Mouse (Mus musculus) kidney, adult 11 months (tissue): Measurements from ENCODE around the gene Rbpms2.
"Not testable (repeated sequence)": the region's sequence is repeated elsewhere in the genome, so short reads cannot be mapped to it uniquely, and the experiment has no call there.

Experiments
- DNase-seq: peaks from one replicate; pipeline ENCODE4 v3.0.0; 2022

Rbpms2 gene

GRCm38 (mm10) chr9:65621666-65622065, 7.8 kb upstream of the Rbpms2 start:
- peak; percentile 89 for DNase-seq

GRCm38 (mm10) chr9:65622826-65623225, 6.6 kb upstream of the Rbpms2 start:
- no peak for DNase-seq

GRCm38 (mm10) chr9:65624266-65624665, 5.2 kb upstream of the Rbpms2 start:
- DNase-seq: no peak

- DNase-seq: peak; percentile 77
Observed at GRCm38 (mm10) chr9:65629767-65630630, 551 bp downstream of the Rbpms2 start.

- DNase-seq: peak; percentile 69
Observed at GRCm38 (mm10) chr9:65630631-65631353, 1.3 kb downstream of the Rbpms2 start.

GRCm38 (mm10) chr9:65631354-65632021, 2.0 kb downstream of the Rbpms2 start:
- DNase-seq: peak; percentile 24

GRCm38 (mm10) chr9:65635766-65636165, 6.3 kb downstream of the Rbpms2 start:
- DNase-seq: no peak

- no peak for DNase-seq
Observed at GRCm38 (mm10) chr9:65636926-65637325, 7.5 kb downstream of the Rbpms2 start.

GRCm38 (mm10) chr9:65639065-65639464, 9.6 kb downstream of the Rbpms2 start:
- DNase-seq: peak; percentile 23

- DNase-seq: no peak
Observed at GRCm38 (mm10) chr9:65640838-65641410, 11.5 kb downstream of the Rbpms2 start.

- DNase-seq: no peak
Observed at GRCm38 (mm10) chr9:65641446-65642052, 12.1 kb downstream of the Rbpms2 start.

GRCm38 (mm10) chr9:65642546-65642945, 13.1 kb downstream of the Rbpms2 start:
- DNase-seq: no peak

- no peak for DNase-seq
Observed at GRCm38 (mm10) chr9:65644960-65645359, 15.5 kb downstream of the Rbpms2 start.

- no peak for DNase-seq
Observed at GRCm38 (mm10) chr9:65645984-65646383, 16.5 kb downstream of the Rbpms2 start.

- DNase-seq: no peak
Observed at GRCm38 (mm10) chr9:65646782-65647181, 17.3 kb downstream of the Rbpms2 start.

GRCm38 (mm10) chr9:65648730-65649129, 19.3 kb downstream of the Rbpms2 start:
- no peak for DNase-seq

- DNase-seq: no peak
Observed at GRCm38 (mm10) chr9:65649997-65650396, 20.5 kb downstream of the Rbpms2 start.

GRCm38 (mm10) chr9:65651957-65652356, 22.5 kb downstream of the Rbpms2 start:
- DNase-seq: not testable (repeated sequence)

GRCm38 (mm10) chr9:65653741-65654140, 24.3 kb downstream of the Rbpms2 start:
- no peak for DNase-seq

GRCm38 (mm10) chr9:65654700-65655237, 25.3 kb downstream of the Rbpms2 start:
- DNase-seq: no peak

- DNase-seq: no peak
Observed at GRCm38 (mm10) chr9:65655540-65655939, 26.1 kb downstream of the Rbpms2 start.

GRCm38 (mm10) chr9:65657218-65657617, 27.8 kb downstream of the Rbpms2 start:
- DNase-seq: no peak
